Mouse (Mus musculus): Measurements from ENCODE around the gene Rab6a. TPM values are rescaled to one million over a fixed set of nuclear protein-coding genes. Genes with fewer than 3 reads are reported as not detected.
A peak's percentile ranks its signal among the peaks of the same experiment; 100 is the strongest.
"Not testable (repeated sequence)": the region's sequence is repeated elsewhere in the genome, so short reads cannot be mapped to it uniquely, and the experiment has no call there.

The Rab6a gene
- 319 and 331 TPM in 2 replicates for polyA plus RNA-seq (2012; rRNA removed)

GRCm38 (mm10) chr7:100607214-100608129 is at the start of gene Rab6a:
TSS of gene Rab6a (plus strand) at chr7:100607410.
- Histone ChIP-seq H3K27ac (ENCODE audit: insufficient read depth, low read length) (peak within 1 kb of the TSS; percentile 99), H3K4me3 (ENCODE audit: insufficient read depth, low read length) (peak within 1 kb of the TSS; percentile 37), H3K4me1 (ENCODE audit: control insufficient read depth, insufficient read depth, low read length) (peaks cover 5% of the 10 kb centered on the region)
- TF ChIP-seq POLR2A (IDR thresholded peaks at IDR 0.05; ENCODE audit: extremely low read depth, insufficient read depth, low read length) (peak; percentile 85), CTCF (IDR thresholded peaks at IDR 0.05; ENCODE audit: extremely low read depth, insufficient read depth, low read length) (no peak)

GRCm38 (mm10) chr7:100559331-100559730 is 47.9 kb upstream of the Rab6a start:
- TF ChIP-seq POLR2A (IDR thresholded peaks at IDR 0.05; ENCODE audit: extremely low read depth, insufficient read depth, low read length) (no peak), CTCF (IDR thresholded peaks at IDR 0.05; ENCODE audit: extremely low read depth, insufficient read depth, low read length) (no peak)
- no peak overlapping the region for H3K27ac ChIP-seq (ENCODE audit: insufficient read depth, low read length)
- no peak overlapping the region for H3K4me3 ChIP-seq (ENCODE audit: insufficient read depth, low read length)
- H3K4me1 ChIP-seq (ENCODE audit: control insufficient read depth, insufficient read depth, low read length) = peaks cover 3% of the 10 kb centered on the region; the same call in 1 of the 2 replicates

- 0 out of 2 replicates have a peak, but pooled peaks cover 3% of the 10 kb centered on the region for H3K4me1 ChIP-seq (ENCODE audit: control insufficient read depth, insufficient read depth, low read length)
- TF ChIP-seq POLR2A (IDR thresholded peaks at IDR 0.05; ENCODE audit: extremely low read depth, insufficient read depth, low read length) (no peak), CTCF (IDR thresholded peaks at IDR 0.05; ENCODE audit: extremely low read depth, insufficient read depth, low read length) (no peak)
- H3K4me3 ChIP-seq (ENCODE audit: insufficient read depth, low read length) = no peak overlapping the region
- H3K27ac ChIP-seq (ENCODE audit: insufficient read depth, low read length) = peak overlapping the region; percentile 17
These were observed 45.2 kb upstream of the Rab6a start for GRCm38 (mm10) chr7:100561861-100562587.

GRCm38 (mm10) chr7:100567238-100567637 is 40.0 kb upstream of the Rab6a start:
- not testable (repeated sequence) for H3K4me3 ChIP-seq (ENCODE audit: insufficient read depth, low read length); H3K27ac ChIP-seq (ENCODE audit: insufficient read depth, low read length); H3K4me1 ChIP-seq (ENCODE audit: control insufficient read depth, insufficient read depth, low read length)

- Histone ChIP-seq H3K4me3 (ENCODE audit: insufficient read depth, low read length) (no peak overlapping the region), H3K4me1 (ENCODE audit: control insufficient read depth, insufficient read depth, low read length) (no peaks in the 10 kb centered on the region), H3K27ac (ENCODE audit: insufficient read depth, low read length) (no peak overlapping the region)
- no peak for TF ChIP-seq CTCF (IDR thresholded peaks at IDR 0.05; ENCODE audit: extremely low read depth, insufficient read depth, low read length)
These were observed 37.3 kb upstream of the Rab6a start for GRCm38 (mm10) chr7:100569907-100570306.

GRCm38 (mm10) chr7:100570930-100571715 is 36.1 kb upstream of the Rab6a start:
- no peak overlapping the region for H3K4me3 ChIP-seq (ENCODE audit: insufficient read depth, low read length)
- TF ChIP-seq POLR2A (IDR thresholded peaks at IDR 0.05; ENCODE audit: extremely low read depth, insufficient read depth, low read length) (no peak), CTCF (IDR thresholded peaks at IDR 0.05; ENCODE audit: extremely low read depth, insufficient read depth, low read length) (no peak)
- no peak overlapping the region for H3K27ac ChIP-seq (ENCODE audit: insufficient read depth, low read length)
- H3K4me1 ChIP-seq (ENCODE audit: control insufficient read depth, insufficient read depth, low read length) = no peaks in the 10 kb centered on the region

GRCm38 (mm10) chr7:100572061-100572460 is 35.1 kb upstream of the Rab6a start:
- no peak for TF ChIP-seq POLR2A (IDR thresholded peaks at IDR 0.05; ENCODE audit: extremely low read depth, insufficient read depth, low read length)
- no peak overlapping the region for H3K27ac ChIP-seq (ENCODE audit: insufficient read depth, low read length)
- no peaks in the 10 kb centered on the region for H3K4me1 ChIP-seq (ENCODE audit: control insufficient read depth, insufficient read depth, low read length)
- H3K4me3 ChIP-seq (ENCODE audit: insufficient read depth, low read length) = no peak overlapping the region

GRCm38 (mm10) chr7:100572704-100573103 is 34.5 kb upstream of the Rab6a start:
- Histone ChIP-seq H3K4me1 (ENCODE audit: control insufficient read depth, insufficient read depth, low read length) (no peaks in the 10 kb centered on the region), H3K4me3 (ENCODE audit: insufficient read depth, low read length) (no peak overlapping the region), H3K27ac (ENCODE audit: insufficient read depth, low read length) (no peak overlapping the region)
- TF ChIP-seq CTCF (IDR thresholded peaks at IDR 0.05; ENCODE audit: extremely low read depth, insufficient read depth, low read length) (no peak), POLR2A (IDR thresholded peaks at IDR 0.05; ENCODE audit: extremely low read depth, insufficient read depth, low read length) (no peak)

GRCm38 (mm10) chr7:100578794-100579193 is 28.4 kb upstream of the Rab6a start:
- H3K4me3 ChIP-seq (ENCODE audit: insufficient read depth, low read length) = no peak overlapping the region
- peaks cover 3% of the 10 kb centered on the region; the same call in 1 of the 2 replicates for H3K4me1 ChIP-seq (ENCODE audit: control insufficient read depth, insufficient read depth, low read length)
- TF ChIP-seq CTCF (IDR thresholded peaks at IDR 0.05; ENCODE audit: extremely low read depth, insufficient read depth, low read length) (no peak), POLR2A (IDR thresholded peaks at IDR 0.05; ENCODE audit: extremely low read depth, insufficient read depth, low read length) (no peak)
- 0 out of 2 replicates have a peak overlapping the region, but pooled peaks have one; percentile 12 for H3K27ac ChIP-seq (ENCODE audit: insufficient read depth, low read length)
